Mouse (Mus musculus): Measurements from ENCODE around the gene Il21. TPM values are rescaled to one million over a fixed set of nuclear protein-coding genes. Genes with fewer than 3 reads are reported as not detected.
A peak's percentile ranks its signal among the peaks of the same experiment; 100 is the strongest.

The Il21 gene
- total RNA-seq, 1 experiment from 2014 or later, result not detected

- no peak for DNase-seq
Measured at GRCm38 (mm10) chr3:37191953-37192352, 40.5 kb downstream of the Il21 start.

GRCm38 (mm10) chr3:37185534-37185933, 46.9 kb downstream of the Il21 start:
- DNase-seq, result no peak

- no peak for DNase-seq
Measured at GRCm38 (mm10) chr3:37182415-37183269, 49.8 kb downstream of the Il21 start.

GRCm38 (mm10) chr3:37181041-37181440, 51.4 kb downstream of the Il21 start:
- DNase-seq, result no peak

GRCm38 (mm10) chr3:37180039-37180743, 52.2 kb downstream of the Il21 start:
- peak; percentile 45 for DNase-seq

GRCm38 (mm10) chr3:37179472-37179871, 53.0 kb downstream of the Il21 start:
- no peak for DNase-seq

GRCm38 (mm10) chr3:37174711-37175572, 57.5 kb downstream of the Il21 start:
- no peak for DNase-seq

- no peak for DNase-seq
Measured at GRCm38 (mm10) chr3:37173285-37173684, 59.2 kb downstream of the Il21 start.

Small RNAs within 50 kb of the gene (microRNA-seq; reads per million reads assigned to microRNA genes)
- 0 reads per million in 2 experiments for gene Gm24169

Other genes starting within 250 kb of the Il21 start
- gene Adad1, start 169.1 kb downstream of the Il21 start, total RNA-seq (2021), result not detected in 2 replicates
- gene Il2, start 106.7 kb downstream of the Il21 start, total RNA-seq (2021), result not detected in 2 replicates
- gene Bbs12, start 79.9 kb upstream of the Il21 start, total RNA-seq (2021), result 3.4 and 4.0 TPM in 2 replicates
- gene Cetn4, start 80.1 kb upstream of the Il21 start, total RNA-seq (2021), result 2.9 and 3.0 TPM in 2 replicates
- gene Fgf2, start 115.7 kb upstream of the Il21 start, total RNA-seq (2021), result 2.9 and 3.4 TPM in 2 replicates
- gene Spata5, start 187.3 kb upstream of the Il21 start, total RNA-seq (2021), result 32.2 and 34.1 TPM in 2 replicates
- gene Nudt6, start 187.6 kb upstream of the Il21 start, total RNA-seq (2021), result 20.4 and 27.4 TPM in 2 replicates

Data from adrenal gland, postnatal 14 days (tissue).